Mouse (Mus musculus) NIH3T3 (cell line): ENCODE data around the gene Ggps1.

Experiments
- DNase-seq: peaks from one replicate; pipeline ENCODE4 v3.0.0-alpha.2; 2012; ENCODE audit warnings: low read depth

Ggps1 gene

GRCm38 (mm10) chr13:14063013-14063941, at the start of gene Ggps1, which contains the start of gene Arid4b:
Gene Ggps1 (minus strand): TSS chr13:14063488.
Gene Arid4b (plus strand): TSS chr13:14063232.
- peak; percentile 97 for DNase-seq

DNA sequence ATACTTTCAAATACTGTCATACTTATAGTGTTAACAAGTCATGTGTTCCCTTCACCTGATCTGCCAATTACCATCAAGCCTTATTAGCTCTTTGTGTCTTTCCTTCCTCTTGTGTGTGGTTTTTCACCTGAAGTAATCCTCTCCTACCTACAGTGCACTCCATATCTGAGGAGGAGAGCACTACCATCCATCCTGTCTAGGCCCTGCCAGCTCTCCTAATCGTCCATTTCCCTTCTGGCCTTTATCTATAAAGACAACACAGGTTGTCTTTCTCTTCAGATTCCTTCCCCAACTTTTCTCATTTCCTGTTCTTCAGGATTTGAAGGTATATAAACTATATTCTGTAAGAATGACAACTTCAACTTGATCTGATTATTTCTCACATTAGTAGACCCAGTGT, 47.9 kb upstream of the Ggps1 start:
- no peak for DNase-seq

GRCm38 (mm10) chr13:14110154-14110873, 47.0 kb upstream of the Ggps1 start:
- no peak for DNase-seq

DNA sequence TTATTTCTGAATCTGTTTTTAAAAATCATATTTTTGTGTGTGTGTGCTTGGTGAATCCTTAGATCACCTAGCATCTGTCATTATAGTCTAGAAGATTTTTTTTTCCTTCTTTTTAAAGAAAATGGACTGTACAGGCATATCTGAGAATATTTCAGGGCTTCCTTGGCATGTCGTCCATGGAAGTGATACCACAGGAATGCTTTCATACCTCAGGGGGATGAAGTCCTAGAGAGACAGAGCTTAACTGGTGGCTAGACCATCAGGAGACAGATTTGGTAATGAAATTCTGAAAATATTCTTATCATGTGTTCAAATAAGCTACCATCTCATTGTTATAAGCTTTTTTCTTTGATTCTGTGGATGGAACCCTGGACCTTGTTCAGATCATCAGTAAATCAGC, 39.7 kb upstream of the Ggps1 start:
- DNase-seq = no peak

- no peak for DNase-seq
Observed at GRCm38 (mm10) chr13:14088669-14089068, 25.4 kb upstream of the Ggps1 start.

DNA sequence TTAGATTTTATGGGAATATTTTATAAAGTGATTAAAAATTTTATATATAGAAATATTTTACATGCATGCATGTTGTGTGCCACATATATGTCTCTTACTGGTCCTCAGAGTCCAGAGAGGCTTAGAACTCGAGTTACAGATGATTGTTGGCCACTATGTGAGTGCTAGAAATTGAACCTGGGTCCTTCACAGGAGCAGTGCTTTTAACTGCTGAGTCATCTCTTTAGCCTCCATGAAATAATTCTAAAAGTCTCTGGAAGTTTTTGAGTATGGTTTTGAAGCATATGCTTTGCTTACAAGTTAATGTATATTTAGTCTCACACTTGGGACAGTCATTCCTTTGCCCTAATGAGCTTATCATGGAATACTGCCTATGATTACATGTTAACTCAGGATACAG, 12.0 kb upstream of the Ggps1 start:
- no peak for DNase-seq

- no peak for DNase-seq
Observed at GRCm38 (mm10) chr13:14074371-14074770, 11.1 kb upstream of the Ggps1 start.

DNA sequence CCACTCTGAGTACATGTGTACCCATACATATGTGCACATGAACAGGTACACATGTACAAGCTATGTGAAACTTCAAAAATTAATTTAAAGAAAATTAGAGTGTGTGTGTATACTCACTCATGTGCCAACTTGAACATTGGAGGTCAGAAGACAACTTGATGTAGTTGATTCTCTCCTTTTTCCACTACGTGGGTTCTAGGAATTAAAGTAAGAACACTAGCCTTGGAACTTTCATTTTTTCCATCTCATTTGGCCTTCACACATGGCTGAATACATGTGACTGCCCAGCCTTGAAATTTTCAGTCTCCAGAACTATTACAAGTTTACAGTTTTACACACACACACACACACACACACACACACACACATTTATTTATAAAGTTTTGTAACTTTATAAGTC, 6.0 kb upstream of the Ggps1 start:
- DNase-seq = no peak

- DNase-seq = no peak
Observed at GRCm38 (mm10) chr13:14068035-14068434, 4.7 kb upstream of the Ggps1 start.

- no peak for DNase-seq
Observed at GRCm38 (mm10) chr13:14065701-14066100, 2.4 kb upstream of the Ggps1 start.

DNA sequence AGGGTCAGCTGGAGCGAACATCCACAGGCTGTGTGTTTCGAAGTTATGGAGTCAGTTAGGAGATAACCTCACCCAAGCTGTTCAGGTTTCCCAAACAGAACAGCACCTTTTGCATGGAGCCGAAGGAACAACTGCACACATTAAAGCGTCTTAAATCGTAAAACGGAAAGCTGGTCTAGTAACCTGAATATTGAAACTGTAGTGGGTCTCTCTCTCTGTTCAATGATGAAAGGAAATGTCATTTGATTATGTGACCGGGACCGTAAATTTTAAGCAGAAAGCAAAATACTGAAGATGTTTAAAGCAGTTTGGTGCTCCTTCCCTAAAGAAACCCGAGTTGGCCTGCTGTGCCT, 1.7 kb upstream of the Ggps1 start:
- peak; percentile 35 for DNase-seq

GRCm38 (mm10) chr13:14064341-14065027, 1.2 kb upstream of the Ggps1 start:
- DNase-seq = peak; percentile 30

GRCm38 (mm10) chr13:14063942-14064271, 619 bp upstream of the Ggps1 start:
- no peak for DNase-seq

- peak; percentile 7 for DNase-seq
Observed at GRCm38 (mm10) chr13:14062209-14063012, 877 bp downstream of the Ggps1 start.

DNA sequence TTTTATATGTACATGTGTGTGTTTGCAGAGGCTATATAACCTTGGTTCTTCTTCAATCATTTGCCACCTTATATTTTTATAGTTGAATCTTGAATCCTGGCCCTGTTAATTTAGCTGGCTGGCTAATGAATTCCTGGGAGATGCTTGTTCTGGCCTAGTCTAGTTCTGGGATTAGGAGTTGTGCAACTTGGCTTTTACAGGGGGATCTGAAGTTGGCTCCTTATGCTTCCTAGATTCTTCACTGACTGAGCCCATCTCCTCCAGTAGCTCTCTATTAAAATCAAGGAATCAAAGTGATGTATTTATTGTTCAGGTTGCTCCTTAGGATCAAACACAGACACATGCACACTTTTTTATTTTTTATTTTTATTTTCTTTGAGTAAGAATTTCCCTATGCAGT, 3.7 kb downstream of the Ggps1 start:
- DNase-seq = no peak

- peak; percentile 48 for DNase-seq
Observed at GRCm38 (mm10) chr13:14056801-14057200, 6.5 kb downstream of the Ggps1 start.

DNA sequence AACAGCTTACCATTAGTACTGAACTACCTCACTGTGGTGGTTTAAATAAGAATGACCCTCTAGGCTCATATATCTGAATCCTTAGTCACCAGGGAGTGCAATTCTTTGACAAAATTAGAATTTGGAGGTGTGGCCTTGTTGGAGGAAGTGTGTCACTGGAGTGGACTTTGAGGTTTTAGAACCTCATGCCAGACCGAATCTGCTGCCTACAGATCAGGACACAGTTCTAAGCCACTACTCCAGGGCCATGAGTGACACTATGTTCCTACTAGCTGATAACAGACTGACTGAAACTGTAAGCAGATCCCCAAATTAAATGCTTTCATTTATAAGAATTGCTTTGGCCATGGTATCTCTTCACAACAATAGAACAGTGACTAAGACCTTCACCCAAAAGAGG, 13.4 kb downstream of the Ggps1 start:
- no peak for DNase-seq

DNA sequence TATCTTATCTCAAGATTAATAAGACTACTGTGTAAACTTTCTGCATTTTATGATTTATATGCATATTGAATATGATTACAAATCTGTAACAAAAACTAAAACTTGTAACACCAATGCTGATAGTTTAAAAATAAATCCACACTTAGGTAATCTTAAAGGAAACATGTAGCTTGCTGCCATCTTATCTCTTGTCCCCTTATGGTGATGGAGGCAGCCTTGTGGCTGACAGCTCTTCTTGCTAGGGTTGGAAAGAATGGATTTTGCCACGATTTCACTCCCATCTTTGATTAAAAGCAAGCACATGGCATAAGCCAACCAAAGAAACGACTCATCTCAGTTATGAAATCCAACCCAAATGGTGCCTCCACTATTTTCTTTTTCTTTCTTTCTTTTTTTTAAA, 18.8 kb downstream of the Ggps1 start:
- DNase-seq = no peak

DNA sequence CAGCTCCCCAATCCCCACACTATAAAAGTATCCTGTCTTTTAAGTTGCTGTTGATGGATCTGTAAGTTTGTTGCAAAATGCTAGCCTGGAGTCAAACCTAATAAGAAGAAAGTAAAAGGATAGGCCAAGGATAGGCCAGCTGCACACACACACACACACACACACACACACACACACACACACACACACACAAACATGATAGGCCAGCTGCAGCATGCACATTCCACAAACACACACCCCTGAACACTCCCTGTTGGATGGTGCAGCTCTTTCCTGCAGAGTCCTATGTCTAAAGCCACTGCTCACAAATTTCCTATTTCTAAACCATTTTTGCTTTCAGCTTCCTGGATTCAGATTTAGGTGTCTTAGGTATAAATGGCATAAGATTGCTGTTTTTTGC, 19.4 kb downstream of the Ggps1 start:
- DNase-seq = no peak

DNA sequence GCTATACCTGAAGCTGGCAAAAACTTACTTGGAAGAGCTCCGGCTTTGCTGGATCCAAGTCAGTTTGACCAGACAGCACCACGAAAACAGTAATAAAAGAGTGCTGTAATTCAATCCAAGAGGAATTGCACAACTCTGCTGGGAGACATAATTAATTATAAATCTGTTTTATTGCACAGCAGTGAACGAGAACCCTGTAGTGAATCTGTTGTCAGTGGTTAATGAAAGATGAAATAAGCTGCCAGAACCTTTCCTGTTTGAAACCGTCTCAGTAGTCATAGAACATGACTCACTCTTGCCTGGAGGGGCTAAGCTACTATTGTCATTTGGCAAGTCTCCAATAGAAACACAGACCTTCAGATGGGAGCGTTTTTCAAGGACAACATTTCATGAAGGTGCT, 23.1 kb downstream of the Ggps1 start:
- peak; percentile 57 for DNase-seq

DNA sequence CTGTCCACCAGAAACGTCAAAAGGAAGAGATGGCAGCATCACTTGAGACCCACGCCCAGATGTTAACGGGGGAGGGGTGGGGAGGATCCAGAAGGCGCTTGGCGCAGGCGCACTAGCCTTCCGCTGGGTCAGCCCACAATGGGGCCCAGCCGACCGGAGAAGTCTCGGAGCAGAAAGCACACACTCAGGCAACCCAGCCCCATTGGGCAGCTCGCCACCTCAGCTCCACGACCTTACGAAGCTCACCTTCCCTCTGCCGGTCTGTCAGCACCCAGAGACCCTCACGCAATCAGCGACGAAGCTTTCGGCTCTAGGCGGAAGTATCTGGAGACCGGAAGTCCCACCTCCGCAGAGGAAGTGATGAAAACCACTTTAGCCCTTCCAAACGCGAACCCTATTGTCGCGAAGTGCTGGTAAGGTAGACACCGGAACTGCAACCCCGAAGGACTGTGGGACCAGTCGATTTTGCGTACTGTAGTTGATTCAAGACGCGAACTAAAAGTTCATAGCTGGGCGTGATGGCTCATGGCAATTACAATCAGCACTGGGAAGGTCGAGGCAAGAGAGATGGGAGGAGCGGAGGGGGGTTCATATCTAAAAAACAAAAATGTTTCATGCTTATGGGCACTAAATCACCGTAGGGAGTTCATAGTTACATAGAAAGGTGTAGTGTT, 23.9 kb downstream of the Ggps1 start, which contains the start of gene Tbce:
TSS of gene Tbce (minus strand) at position 347 of the 674 bp plus-strand sequence.
- peak; percentile 92 for DNase-seq
